ENCODE assay signal across 8 mouse cellular contexts in the genomic region with DNA sequence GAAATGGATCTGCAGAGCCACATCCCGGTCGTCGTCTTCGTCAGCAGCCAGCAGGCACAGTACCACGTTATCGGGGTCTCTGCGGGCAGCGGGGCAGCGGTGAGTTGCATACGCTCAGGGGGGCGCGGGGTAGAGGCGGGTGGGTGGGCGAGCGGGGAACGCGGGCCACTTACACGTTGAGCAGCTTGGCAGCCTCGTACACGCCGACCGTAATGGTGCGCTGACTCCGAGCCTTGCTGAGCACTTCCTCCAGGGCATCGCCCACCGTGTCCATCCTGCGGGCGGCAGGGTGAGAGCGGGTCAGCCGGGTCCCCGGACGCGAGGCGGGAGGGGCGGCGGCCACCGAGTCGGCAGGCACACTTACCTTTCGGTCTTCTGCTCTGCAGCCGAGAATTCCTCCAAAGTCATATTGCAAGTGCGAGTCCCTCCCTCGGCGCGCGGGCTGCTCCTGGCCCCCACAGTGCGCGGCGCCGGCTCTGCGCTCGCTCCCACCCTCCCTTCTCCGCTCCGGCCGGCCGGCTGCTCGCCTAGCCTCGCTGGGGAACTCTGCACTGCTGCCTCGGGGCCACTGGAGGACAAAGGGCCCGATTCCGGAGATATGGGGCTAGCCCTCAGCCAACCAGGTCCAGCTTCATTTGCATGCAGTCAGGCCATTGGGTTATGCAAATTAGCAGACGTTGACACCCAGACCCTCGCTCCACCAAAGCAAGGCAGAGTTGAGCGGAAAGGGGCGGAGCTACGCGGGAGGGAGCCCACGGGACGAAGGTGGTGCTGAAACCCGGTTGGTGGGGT. TPM values are rescaled to one million over a fixed set of nuclear protein-coding genes. Genes with fewer than 3 reads are reported as not detected.
DNase-seq lines count a peak whose midpoint lies in the region; ATAC-seq lines count a peak whose summit lies in the region.

Gadd45a (minus strand) TSS at position 621 of the 792 bp plus-strand sequence.

- ATAC-seq in megakaryocyte progenitor cell, adult 5-6 weeks (replicated peaks; ENCODE audit: poor library complexity) = peak; percentile 72

- DNase-seq in adipocyte (ENCODE audit: low spot score) = peak; percentile 99
- peak; percentile 98 for DNase-seq in embryo, embryonic 10 days (ENCODE audit: low spot score)
- DNase-seq in gastrocnemius, postnatal 10 days = peak; percentile 92
- DNase-seq in induced T-regulatory cell, adult 2 months (ENCODE audit: low read depth) = peak; percentile 98
- peak; percentile 84 to 92 for DNase-seq in left cerebral cortex, adult 9 months (ENCODE audit: low spot score in 2 of 2)
- peak; percentile 80 for DNase-seq in right cerebral cortex, postnatal 14 days
- peak; percentile 93 to 96 for DNase-seq in urinary bladder, postnatal 36 days (ENCODE audit: low spot score in 2 of 2)

RNA-seq across cellular contexts. Expression of gene Gadd45a, which starts in this region (rescaled TPM):
- total RNA-seq in gastrocnemius, postnatal 10 days (2021) = 10 to 100 TPM; 43.1 to 82.0 TPM
- 50.6 and 58.0 TPM in 2 replicates for total RNA-seq in megakaryocyte progenitor cell, adult 5-6 weeks (2015)
- 40.4 and 64.3 TPM in 2 replicates for total RNA-seq in megakaryocyte progenitor cell, adult 5-6 weeks (2017)

Comparison
In these comparisons a context has a peak if more than half of its experiments do, and no peak if none do; other contexts are left out.
1. Peak in every context shown above with its lines: DNase-seq and ATAC-seq.